Mouse (Mus musculus): ENCODE results near the gene Bcl7a.

DNA sequence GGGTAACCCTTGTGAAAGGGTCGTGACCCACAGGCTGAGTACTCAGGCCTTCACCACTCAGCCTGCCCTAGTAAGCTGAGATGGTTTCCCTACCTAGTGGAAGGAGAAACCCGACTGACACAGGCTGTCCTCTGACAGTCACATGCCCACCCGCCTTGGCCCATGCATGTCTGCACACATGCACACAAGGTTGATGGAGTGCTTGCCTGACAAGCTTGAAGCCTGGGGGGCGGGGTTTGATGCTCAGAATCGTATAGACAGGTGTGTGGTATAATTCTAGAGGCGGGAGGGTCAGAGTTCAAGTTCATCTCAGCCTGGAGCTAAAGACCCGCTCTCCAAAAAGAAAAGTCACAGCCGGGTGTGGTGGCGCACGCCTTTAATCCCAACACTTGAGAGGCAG, 31.6 kb downstream of the Bcl7a start:
- TF ChIP-seq CTCF (IDR thresholded peaks at IDR 0.05; ENCODE audit: insufficient read depth, low read length) (no peak), POLR2A (IDR thresholded peaks at IDR 0.05; ENCODE audit: borderline replicate concordance, extremely low read depth, low read depth, low read length) (no peak)

Data from lung, adult 2 months (tissue).